Mouse (Mus musculus) cerebellum, adult 2 months (tissue): Measurements from ENCODE around the gene AB124611. TPM values are rescaled to one million over a fixed set of nuclear protein-coding genes. Genes with fewer than 3 reads are reported as not detected.
"Not testable (repeated sequence)": the region's sequence is repeated elsewhere in the genome, so short reads cannot be mapped to it uniquely, and the experiment has no call there.

Source experiments
- DNase-seq, 2 experiments: peaks; one replicate each; pipeline ENCODE4 v3.0.0; 2021
- H3K27ac ChIP-seq: fragments of 200-500 bp; 2 replicates; pipeline ENCODE4 v1.5.1; 2012; ENCODE audit warnings: low read length, control low read depth, inconsistent platforms; ENCODE audit not compliant: insufficient read depth
- H3K27me3 ChIP-seq: fragments of 200-500 bp; 2 replicates; pipeline ENCODE4 v1.6.1; 2012; ENCODE audit warnings: inconsistent platforms, mild to moderate bottlenecking, low read length, moderate library complexity; ENCODE audit not compliant: control insufficient read depth, insufficient read depth
- H3K4me1 ChIP-seq: fragments of 200-500 bp; 2 replicates; pipeline ENCODE4 v1.6.1; 2011; ENCODE audit warnings: low read length; ENCODE audit not compliant: control insufficient read depth, insufficient read depth
- H3K4me3 ChIP-seq: fragments of 200-500 bp; replicated peaks from 2 replicates; pipeline ENCODE3; 2011; ENCODE audit warnings: mild to moderate bottlenecking, low read depth, low read length, control low read depth; ENCODE audit not compliant: insufficient read depth
- CTCF ChIP-seq: fragments of 200-500 bp; IDR thresholded peaks from 2 replicates; pipeline ENCODE4 v1.5.1; 2011; ENCODE audit warnings: low read depth, mild to moderate bottlenecking, control low read depth, low read length, moderate library complexity, borderline replicate concordance; ENCODE audit not compliant: insufficient read depth
- POLR2A ChIP-seq: fragments of 200-500 bp; IDR thresholded peaks from 2 replicates; pipeline ENCODE4 v1.6.1; 2011; ENCODE audit warnings: low read length, control low read depth, borderline replicate concordance; ENCODE audit not compliant: insufficient read depth
- WGBS: fragments of 180-500 bp; shearing (Covaris S2); methylation state at CpG from one replicate; pipeline ENCODE4 v1.1.7; 2018; 5-methylcytosine and 5-hydroxymethylcytosine counted together
- polyA plus RNA-seq: library from polyadenylated mRNA; depleted of rRNA; stranded (reverse); fragments of >200 nt; gene quantifications from 2 replicates; pipeline ENCODE4 v1.2.3, GENCODE M21; 2012

Gene AB124611
- polyA plus RNA-seq, 1 experiment: 0.28 TPM

DNA sequence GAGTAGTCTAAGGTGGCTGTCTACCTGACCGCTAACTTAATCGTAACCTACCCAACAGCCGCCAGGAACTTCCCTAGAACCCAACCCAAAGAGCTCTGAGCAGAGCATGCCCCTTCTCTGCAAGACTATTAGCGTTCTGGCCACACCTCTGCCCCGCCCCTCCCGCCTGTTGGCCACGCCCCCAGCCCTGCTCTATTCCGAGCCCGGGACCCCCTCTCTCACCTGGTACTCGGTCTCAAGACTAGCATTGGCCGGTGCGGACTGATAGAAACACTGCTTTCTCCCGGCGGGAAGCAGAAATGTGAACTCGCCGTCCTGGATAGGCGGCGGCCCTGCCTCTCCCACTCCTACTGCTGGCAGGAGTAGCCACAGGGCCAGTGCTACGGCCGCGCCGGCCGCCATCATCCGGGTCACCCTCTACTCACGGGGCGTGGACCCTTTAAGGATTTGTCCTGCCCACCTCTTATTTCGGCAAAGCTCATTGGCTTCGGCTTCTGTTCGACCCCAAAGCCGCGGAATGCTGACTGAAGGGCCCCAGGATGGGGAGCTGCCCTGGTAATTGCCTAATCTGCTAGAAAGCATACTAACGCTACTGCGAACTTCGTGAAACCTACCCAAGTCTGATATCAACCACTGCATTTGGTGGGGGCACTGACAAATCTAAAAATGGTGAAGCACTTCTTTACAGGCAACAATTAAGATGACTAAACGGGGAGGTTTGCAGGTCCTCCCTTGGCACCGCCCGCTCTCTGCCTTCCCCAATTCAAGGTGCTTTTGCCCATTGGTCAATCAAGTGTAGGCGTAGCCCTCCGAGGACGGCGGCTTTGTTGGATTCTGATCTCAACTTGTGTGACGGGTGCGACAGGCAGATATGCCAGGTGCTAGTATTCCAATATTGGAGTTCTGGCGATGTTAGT lies 15.9 kb upstream of the AB124611 start, which contains the start of gene Tmed1:
Gene Tmed1 (minus strand): TSS at position 481 of the 917 bp plus-strand sequence.
- Histone ChIP-seq H3K27me3 (no peaks in the 10 kb centered on the region), H3K4me3 (peak within 1 kb of the TSS; percentile 84), H3K4me1 (peaks cover 5% of the 10 kb centered on the region), H3K27ac (peak within 1 kb of the TSS; percentile 72)
- TF ChIP-seq CTCF (no peak), POLR2A (peak; percentile 64; the same call in 1 of the 2 replicates)
- peak; percentile 96 for DNase-seq
- under 1% methylated on average over 44 of the region's 44 CpGs for WGBS

DNA sequence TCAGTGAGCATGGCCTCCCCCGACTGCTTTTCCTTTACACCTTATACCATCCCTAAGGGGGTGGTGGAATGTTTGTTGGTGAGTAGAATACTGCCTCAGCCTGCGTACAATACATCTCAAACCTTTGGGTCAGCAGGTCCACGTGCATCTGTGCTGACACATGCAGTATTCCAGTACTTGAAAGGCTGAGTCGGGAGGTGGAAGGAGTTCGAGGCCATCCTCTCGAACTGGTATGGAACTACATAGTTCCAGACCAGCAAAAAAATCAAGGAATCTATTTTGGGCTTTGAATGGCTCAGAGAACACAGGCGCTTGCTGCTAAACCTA lies 15.3 kb upstream of the AB124611 start:
- DNase-seq: no peak
- WGBS: 3% methylated on average over 7 of the region's 7 CpGs
- Histone ChIP-seq H3K4me3 (peak overlapping the region; percentile 84), H3K27me3 (no peaks in the 10 kb centered on the region), H3K4me1 (peaks cover 5% of the 10 kb centered on the region), H3K27ac (peak overlapping the region; percentile 10; the same call in 1 of the 2 replicates)
- TF ChIP-seq POLR2A: no peak
- no peak for TF ChIP-seq CTCF

DNA sequence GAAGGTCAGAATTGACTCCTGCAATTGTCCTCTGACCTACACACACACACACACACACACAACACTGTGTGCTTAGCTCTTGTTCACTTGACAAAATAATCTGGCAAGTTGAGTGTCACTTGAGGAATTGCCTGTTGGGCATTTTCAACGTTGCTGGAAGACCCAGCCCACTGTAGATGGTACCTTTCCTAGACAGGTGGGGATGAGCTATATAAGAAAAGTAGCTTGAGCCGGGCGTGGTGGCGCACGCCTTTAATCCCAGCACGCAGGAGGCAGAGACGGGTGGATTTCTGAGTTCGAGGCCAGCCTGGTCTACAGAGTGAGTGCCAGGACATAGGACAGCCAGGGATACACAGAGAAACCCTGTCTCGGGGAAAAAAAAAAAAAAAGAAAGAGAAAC lies 14.9 kb upstream of the AB124611 start:
- TF ChIP-seq CTCF: no peak
- no peak for TF ChIP-seq POLR2A
- no peak overlapping the region for H3K4me3 ChIP-seq
- DNase-seq: no peak
- H3K27ac ChIP-seq: peak overlapping the region; percentile 10; the same call in 1 of the 2 replicates
- H3K4me1 ChIP-seq: peaks cover 5% of the 10 kb centered on the region
- no peaks in the 10 kb centered on the region for H3K27me3 ChIP-seq
- 80% methylated on average over 9 of the region's 9 CpGs for WGBS

DNA sequence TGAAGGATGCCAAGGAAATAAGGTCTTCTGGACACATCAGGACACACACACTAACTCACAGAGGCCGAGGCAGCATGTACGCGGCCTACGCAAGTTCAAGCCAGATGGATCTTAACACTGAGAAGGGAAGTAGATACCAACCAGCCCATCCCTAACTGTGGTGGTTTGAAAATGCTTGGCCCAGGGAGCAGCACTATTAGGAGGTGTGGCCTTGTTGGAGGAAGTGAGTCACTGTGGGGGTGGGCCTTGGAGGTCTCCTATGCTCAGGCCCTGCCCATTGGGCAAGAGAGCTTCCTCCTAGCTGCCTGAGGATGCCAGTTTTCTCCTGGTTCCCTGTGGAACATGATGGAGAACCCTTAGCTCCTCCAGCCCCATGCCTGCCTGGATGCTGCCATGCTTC lies 12.5 kb upstream of the AB124611 start:
- peaks cover 5% of the 10 kb centered on the region for H3K4me1 ChIP-seq
- DNase-seq: no peak
- 96% methylated on average over 4 of the region's 4 CpGs for WGBS
- no peak overlapping the region for H3K27ac ChIP-seq
- no peak overlapping the region for H3K4me3 ChIP-seq
- TF ChIP-seq POLR2A (no peak), CTCF (no peak)
- no peaks in the 10 kb centered on the region for H3K27me3 ChIP-seq

DNA sequence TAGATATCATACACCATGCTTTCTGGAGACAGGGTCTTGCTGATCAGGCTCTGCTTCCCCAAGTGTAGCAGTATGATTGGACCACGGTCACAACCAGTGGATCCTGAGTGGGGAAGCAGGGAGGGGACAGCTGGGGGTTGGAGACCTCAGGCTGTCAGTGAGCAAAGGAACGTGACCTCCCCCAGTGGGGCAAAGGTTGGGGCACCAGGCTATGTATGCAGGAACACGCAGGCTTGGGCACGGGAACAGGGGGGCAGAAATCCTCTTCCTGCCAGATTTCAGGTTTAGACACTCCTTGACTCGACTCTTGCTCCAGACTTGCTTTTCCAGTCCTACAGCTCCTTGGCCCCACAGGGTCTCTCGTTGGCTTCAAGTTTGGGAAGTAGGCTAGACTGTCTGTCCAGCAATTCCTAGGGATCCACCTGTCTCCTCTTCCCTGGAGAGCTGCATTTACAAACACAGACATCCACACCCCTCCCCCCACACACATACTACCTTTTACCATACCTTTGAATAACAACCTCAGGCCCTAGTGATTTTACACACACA lies 8.0 kb upstream of the AB124611 start:
- no peak for TF ChIP-seq CTCF
- no peak for TF ChIP-seq POLR2A
- no peak overlapping the region for H3K27ac ChIP-seq
- H3K4me1 ChIP-seq: no peaks in the 10 kb centered on the region
- no peak overlapping the region for H3K4me3 ChIP-seq
- WGBS: 80% methylated on average over 6 of the region's 6 CpGs
- no peaks in the 10 kb centered on the region for H3K27me3 ChIP-seq
- no peak for DNase-seq

DNA sequence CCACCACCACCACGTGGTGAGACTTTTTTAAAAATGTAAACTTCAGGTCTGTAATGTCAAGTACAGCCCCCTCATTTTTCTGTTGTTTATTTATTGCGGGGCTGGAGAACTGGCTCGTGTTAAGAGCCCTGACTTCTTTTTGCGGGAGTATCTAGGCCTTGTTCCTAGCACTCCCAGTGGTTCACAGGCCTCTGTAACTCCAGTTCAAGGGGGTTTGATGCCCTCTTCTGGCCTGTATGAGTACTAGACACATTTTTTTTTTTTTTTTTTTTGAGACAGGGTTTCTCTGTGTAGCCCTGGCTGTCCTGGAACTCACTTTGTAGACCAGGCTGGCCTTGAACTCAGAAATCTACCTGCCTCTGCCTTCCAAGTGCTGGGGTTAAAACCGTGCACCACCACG lies 7.3 kb upstream of the AB124611 start:
- H3K4me3 ChIP-seq, H3K27me3 ChIP-seq, H3K27ac ChIP-seq, DNase-seq, H3K4me1 ChIP-seq: not testable (repeated sequence)
- WGBS: 92% methylated on average over 6 of the region's 6 CpGs

DNA sequence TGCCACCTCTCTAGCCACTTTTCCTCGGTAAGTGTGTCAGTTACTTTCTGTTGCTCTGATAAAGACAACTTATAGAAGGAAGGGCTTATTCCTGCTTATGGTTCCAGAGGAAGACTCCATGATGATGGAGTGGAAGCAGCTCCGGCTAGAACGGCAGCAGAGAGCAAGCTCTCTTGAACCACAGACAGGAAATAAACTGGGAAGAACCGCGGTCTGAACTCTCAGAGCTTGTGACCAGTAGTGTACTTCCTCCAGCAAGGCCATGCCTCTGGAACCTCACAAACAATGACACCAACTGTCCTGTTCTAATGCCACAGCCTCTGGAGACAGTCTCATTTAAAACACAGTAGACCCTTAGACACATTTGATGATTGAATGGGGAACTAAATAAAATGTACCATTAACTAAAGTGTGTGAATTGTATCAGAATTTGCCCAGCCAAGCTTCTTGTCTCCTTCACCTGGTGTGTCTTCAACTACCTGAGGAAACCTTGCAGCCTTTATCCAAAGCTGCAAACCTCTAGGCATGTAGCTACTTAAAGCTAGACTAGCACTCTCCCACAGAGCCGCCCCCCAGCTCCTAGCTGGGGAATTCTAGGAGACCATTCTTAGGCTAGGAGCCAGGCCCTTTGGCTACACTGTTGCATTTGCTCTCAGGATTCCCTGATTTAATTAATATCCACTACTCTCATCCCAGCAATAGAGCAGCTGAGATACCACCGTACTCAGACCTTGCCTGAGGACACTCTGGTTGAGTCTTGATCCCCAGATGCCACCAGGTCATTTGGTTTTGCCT lies 637 bp upstream of the AB124611 start:
- Histone ChIP-seq H3K27me3 (no peaks in the 10 kb centered on the region), H3K4me3 (no peak overlapping the region), H3K27ac (no peak overlapping the region), H3K4me1 (no peaks in the 10 kb centered on the region)
- DNase-seq: no peak
- 70% methylated on average over 7 of the region's 7 CpGs for WGBS
- TF ChIP-seq CTCF: no peak
- TF ChIP-seq POLR2A: no peak

DNA sequence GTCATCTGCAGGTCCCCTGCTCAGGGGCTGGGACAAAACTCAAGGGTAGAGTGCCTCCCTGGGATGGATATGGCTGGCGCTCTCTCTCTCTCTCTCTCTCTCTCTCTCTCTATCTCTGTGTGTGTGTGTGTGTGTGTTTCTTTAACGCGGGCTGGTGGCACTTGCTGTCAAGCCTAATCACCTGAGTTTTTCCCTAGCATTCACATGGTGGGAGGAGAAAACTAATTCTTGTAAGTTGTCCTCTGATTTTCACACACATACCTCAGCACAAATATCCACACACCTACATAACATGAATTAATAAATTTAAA lies 613 bp downstream of the AB124611 start:
- 81% methylated on average over 3 of the region's 3 CpGs for WGBS
- H3K27ac ChIP-seq: no peak overlapping the region
- H3K27me3 ChIP-seq: no peaks in the 10 kb centered on the region
- DNase-seq: no peak
- TF ChIP-seq CTCF (no peak), POLR2A (no peak)
- no peaks in the 10 kb centered on the region for H3K4me1 ChIP-seq
- no peak overlapping the region for H3K4me3 ChIP-seq
